Mouse (Mus musculus) skeletal muscle tissue, adult 2 months (tissue): Measurements from ENCODE around the gene Syngr3.
"Not testable (repeated sequence)": the region's sequence is repeated elsewhere in the genome, so short reads cannot be mapped to it uniquely, and the experiment has no call there.

Source experiments
- DNase-seq: peaks from one replicate; pipeline ENCODE4 v3.0.0-alpha.2; 2012; ENCODE audit warnings: low read depth, low spot score

Gene Syngr3

GRCm38 (mm10) chr17:24689251-24690081, at the start of gene Syngr3:
Gene Syngr3, minus strand, starts transcription at chr17:24689955.
- no peak for DNase-seq

- no peak for DNase-seq
Measured at GRCm38 (mm10) chr17:24738238-24738637, 48.5 kb upstream of the Syngr3 start.

GRCm38 (mm10) chr17:24737135-24737810, 47.5 kb upstream of the Syngr3 start:
- DNase-seq: no peak

GRCm38 (mm10) chr17:24736330-24737051, 46.7 kb upstream of the Syngr3 start, which contains the start of gene Msrb1:
Gene Msrb1, plus strand, starts transcription at chr17:24736642.
- peak; percentile 98 for DNase-seq

GRCm38 (mm10) chr17:24735446-24735845, 45.7 kb upstream of the Syngr3 start:
- no peak for DNase-seq

- no peak for DNase-seq
Measured at GRCm38 (mm10) chr17:24734513-24734912, 44.8 kb upstream of the Syngr3 start.

GRCm38 (mm10) chr17:24733434-24734050, 43.8 kb upstream of the Syngr3 start:
- DNase-seq: no peak

GRCm38 (mm10) chr17:24732233-24732935, 42.6 kb upstream of the Syngr3 start:
- peak; percentile 95 for DNase-seq

GRCm38 (mm10) chr17:24730787-24731186, 41.0 kb upstream of the Syngr3 start:
- no peak for DNase-seq

- DNase-seq: peak; percentile 65
Measured at GRCm38 (mm10) chr17:24729067-24729466, 39.3 kb upstream of the Syngr3 start.

- no peak for DNase-seq
Measured at GRCm38 (mm10) chr17:24728184-24728583, 38.4 kb upstream of the Syngr3 start.

GRCm38 (mm10) chr17:24727618-24728017, 37.9 kb upstream of the Syngr3 start, which contains the start of gene Rpl3l:
Gene Rpl3l, plus strand, starts transcription at chr17:24727820.
- peak; percentile 89 for DNase-seq

GRCm38 (mm10) chr17:24725637-24726390, 36.1 kb upstream of the Syngr3 start:
- DNase-seq: no peak

- DNase-seq: peak; percentile 95
Measured at GRCm38 (mm10) chr17:24724184-24724583, 34.4 kb upstream of the Syngr3 start, which contains the start of gene Ndufb10. Gene Ndufb10, minus strand, starts transcription at chr17:24724478.

- DNase-seq: no peak
Measured at GRCm38 (mm10) chr17:24723881-24724180, 34.1 kb upstream of the Syngr3 start.

- DNase-seq: no peak
Measured at GRCm38 (mm10) chr17:24723122-24723880, 33.5 kb upstream of the Syngr3 start.

- no peak for DNase-seq
Measured at GRCm38 (mm10) chr17:24722220-24722924, 32.6 kb upstream of the Syngr3 start.

- not testable (repeated sequence) for DNase-seq
Measured at GRCm38 (mm10) chr17:24721383-24721955, 31.7 kb upstream of the Syngr3 start.

- DNase-seq: not testable (repeated sequence)
Measured at GRCm38 (mm10) chr17:24720616-24721015, 30.9 kb upstream of the Syngr3 start.
